Mouse (Mus musculus): Measurements from ENCODE around the gene Etfrf1. TPM values are rescaled to one million over a fixed set of nuclear protein-coding genes. Genes with fewer than 3 reads are reported as not detected.

Gene Etfrf1
- total and polyA plus RNA-seq, 2 experiments from 2014 or later: 18.2 to 26.7 TPM

- Histone ChIP-seq H3K36me3 (ENCODE audit: insufficient read depth) (no peaks in the 10 kb centered on the region), H3K27me3 (ENCODE audit: insufficient read depth, low read length) (no peaks in the 10 kb centered on the region), H3K9ac (no peak overlapping the region), H3K4me2 (ENCODE audit: low read depth) (no peak overlapping the region), H3K4me1 (ENCODE audit: insufficient read depth) (no peaks in the 10 kb centered on the region), H3K9me3 (ENCODE audit: low read length) (no peaks in the 10 kb centered on the region), H3K27ac (ENCODE audit: low read depth, low read length) (no peak overlapping the region), H3K4me3 (ENCODE audit: low read depth, low read length) (no peak overlapping the region)
- no peak for TF ChIP-seq CTCF (IDR thresholded peaks at IDR 0.05; ENCODE audit: low read depth)
- no peak for DNase-seq
- WGBS: 91% methylated on average over 6 of the region's 6 CpGs
- no peak for ATAC-seq
These were observed 6.5 kb upstream of the Etfrf1 start for GRCm38 (mm10) chr6:145204440-145204839.

GRCm38 (mm10) chr6:145205142-145205541 is 5.8 kb upstream of the Etfrf1 start:
- Histone ChIP-seq H3K36me3 (ENCODE audit: insufficient read depth) (no peaks in the 10 kb centered on the region), H3K4me3 (ENCODE audit: low read depth, low read length) (no peak overlapping the region), H3K9me3 (ENCODE audit: low read length) (no peaks in the 10 kb centered on the region), H3K9ac (no peak overlapping the region), H3K4me2 (ENCODE audit: low read depth) (no peak overlapping the region), H3K27me3 (ENCODE audit: insufficient read depth, low read length) (no peaks in the 10 kb centered on the region), H3K4me1 (ENCODE audit: insufficient read depth) (no peaks in the 10 kb centered on the region), H3K27ac (ENCODE audit: low read depth, low read length) (no peak overlapping the region)
- 76% methylated on average over 10 of the region's 10 CpGs for WGBS
- no peak for DNase-seq
- ATAC-seq: no peak
- TF ChIP-seq CTCF (IDR thresholded peaks at IDR 0.05; ENCODE audit: low read depth): no peak

DNA sequence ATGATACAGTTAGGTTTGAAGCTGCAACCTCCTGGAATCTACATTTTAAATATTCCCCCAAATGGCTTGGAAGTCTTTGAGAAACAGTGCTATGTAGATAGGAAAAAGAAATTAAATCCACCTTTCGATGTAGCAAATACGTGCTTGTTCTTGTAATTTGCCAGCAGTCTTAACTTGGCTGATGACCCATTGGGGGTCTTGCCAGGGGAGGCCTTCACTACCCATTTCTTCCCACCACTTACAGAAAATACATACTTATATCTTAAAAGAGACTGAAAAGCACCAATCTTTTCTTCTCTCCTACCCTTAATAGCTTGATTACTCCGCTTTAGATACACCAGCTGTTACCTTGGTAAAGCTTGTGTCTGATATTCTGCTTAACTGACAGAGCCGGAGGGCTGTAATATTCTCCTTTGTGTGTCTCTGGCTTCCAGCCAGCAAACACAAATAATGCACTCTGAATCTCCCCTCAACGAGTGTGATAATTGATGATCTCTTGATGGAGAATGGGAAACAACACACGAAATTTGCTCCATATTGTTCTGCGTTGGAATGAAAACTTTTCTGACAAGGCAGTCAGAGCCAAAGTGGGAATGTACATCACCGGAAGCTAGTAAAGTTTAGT is 766 bp upstream of the Etfrf1 start:
- peaks cover 4% of the 10 kb centered on the region; the same call in 1 of the 2 replicates for H3K4me1 ChIP-seq (ENCODE audit: insufficient read depth)
- H3K4me2 ChIP-seq (ENCODE audit: low read depth): peak overlapping the region; percentile 68
- WGBS: 19% methylated on average over 8 of the region's 8 CpGs
- ATAC-seq (no peak), DNase-seq (no peak)
- no peak for TF ChIP-seq CTCF (IDR thresholded peaks at IDR 0.05; ENCODE audit: low read depth)
- peak overlapping the region; percentile 70 for H3K4me3 ChIP-seq (ENCODE audit: low read depth, low read length)
- H3K27ac ChIP-seq (ENCODE audit: low read depth, low read length): no peak overlapping the region
- no peak overlapping the region for H3K9ac ChIP-seq
- H3K36me3 ChIP-seq (ENCODE audit: insufficient read depth): no peaks in the 10 kb centered on the region
- no peaks in the 10 kb centered on the region for H3K9me3 ChIP-seq (ENCODE audit: low read length)
- no peaks in the 10 kb centered on the region for H3K27me3 ChIP-seq (ENCODE audit: insufficient read depth, low read length)

DNA sequence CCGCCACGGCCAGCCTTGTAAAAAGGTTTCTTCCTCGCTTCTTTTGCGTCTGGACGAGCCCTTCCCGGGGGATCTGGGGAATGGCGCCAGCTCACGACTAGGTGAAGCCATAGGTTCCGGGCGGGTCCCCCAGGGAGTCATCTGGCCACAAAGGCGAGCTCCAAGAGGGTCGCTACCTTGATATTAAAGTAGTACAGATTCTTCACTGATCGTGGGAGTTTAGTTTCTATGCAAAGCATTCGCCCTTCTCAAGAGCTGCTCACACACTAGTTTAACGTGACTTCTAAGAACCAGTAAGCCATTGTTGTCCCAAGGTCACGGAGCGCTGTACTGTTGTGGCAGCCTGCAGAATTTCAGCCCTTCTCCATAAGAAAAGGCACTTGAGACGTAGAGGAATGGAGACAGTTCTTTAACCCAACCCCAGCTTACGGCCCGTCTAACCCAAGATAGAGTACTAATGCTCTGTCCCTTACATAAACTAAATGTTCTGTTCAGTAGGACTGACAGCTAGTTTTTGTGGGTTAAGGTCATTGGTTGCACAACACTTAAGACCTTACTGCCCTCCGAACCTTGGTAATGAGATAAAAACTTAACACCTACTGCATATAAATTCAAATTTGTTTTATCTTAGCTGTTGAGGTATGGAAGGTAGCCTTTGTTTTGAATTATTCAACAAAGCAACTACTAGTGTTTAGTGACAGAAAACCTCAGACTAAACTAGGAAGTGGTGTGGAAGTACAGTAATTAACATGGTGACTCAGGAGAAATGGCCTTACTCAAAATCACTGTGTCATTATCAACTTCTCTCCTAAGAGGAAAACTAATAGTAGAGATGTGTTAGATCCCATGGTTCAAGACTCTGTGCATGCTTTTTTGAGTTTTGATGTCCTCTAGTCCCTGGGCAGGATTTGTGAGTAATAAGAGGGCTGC is 707 bp downstream of the Etfrf1 start:
- DNase-seq (no peak), ATAC-seq (peak; percentile 19)

GRCm38 (mm10) chr6:145213916-145214315 is 3.0 kb downstream of the Etfrf1 start:
- no peaks in the 10 kb centered on the region for H3K9me3 ChIP-seq (ENCODE audit: low read length)
- TF ChIP-seq CTCF (IDR thresholded peaks at IDR 0.05; ENCODE audit: low read depth): no peak
- no peak overlapping the region for H3K27ac ChIP-seq (ENCODE audit: low read depth, low read length)
- H3K4me3 ChIP-seq (ENCODE audit: low read depth, low read length): no peak overlapping the region
- no peak overlapping the region for H3K9ac ChIP-seq
- ATAC-seq: no peak
- H3K4me2 ChIP-seq (ENCODE audit: low read depth): no peak overlapping the region
- WGBS: 90% methylated on average over 2 of the region's 2 CpGs
- no peaks in the 10 kb centered on the region for H3K27me3 ChIP-seq (ENCODE audit: insufficient read depth, low read length)
- peaks cover 6% of the 10 kb centered on the region for H3K36me3 ChIP-seq (ENCODE audit: insufficient read depth)
- H3K4me1 ChIP-seq (ENCODE audit: insufficient read depth): peaks cover 4% of the 10 kb centered on the region; the same call in 1 of the 2 replicates
- no peak for DNase-seq

More for the DNA sequence above, 707 bp downstream of the Etfrf1 start:
- no peaks in the 10 kb centered on the region for H3K36me3 ChIP-seq (ENCODE audit: insufficient read depth)
- peak overlapping the region; percentile 87 for H3K9ac ChIP-seq
- no peak for TF ChIP-seq CTCF (IDR thresholded peaks at IDR 0.05; ENCODE audit: low read depth)
- 4% methylated on average over 21 of the region's 21 CpGs for WGBS
- no peaks in the 10 kb centered on the region for H3K9me3 ChIP-seq (ENCODE audit: low read length)
- H3K4me1 ChIP-seq (ENCODE audit: insufficient read depth): peaks cover 4% of the 10 kb centered on the region; the same call in 1 of the 2 replicates
- no peaks in the 10 kb centered on the region for H3K27me3 ChIP-seq (ENCODE audit: insufficient read depth, low read length)
- peak overlapping the region; percentile 74 for H3K4me2 ChIP-seq (ENCODE audit: low read depth)
- peak overlapping the region; percentile 70 for H3K4me3 ChIP-seq (ENCODE audit: low read depth, low read length)
- H3K27ac ChIP-seq (ENCODE audit: low read depth, low read length): peak overlapping the region; percentile 97

DNA sequence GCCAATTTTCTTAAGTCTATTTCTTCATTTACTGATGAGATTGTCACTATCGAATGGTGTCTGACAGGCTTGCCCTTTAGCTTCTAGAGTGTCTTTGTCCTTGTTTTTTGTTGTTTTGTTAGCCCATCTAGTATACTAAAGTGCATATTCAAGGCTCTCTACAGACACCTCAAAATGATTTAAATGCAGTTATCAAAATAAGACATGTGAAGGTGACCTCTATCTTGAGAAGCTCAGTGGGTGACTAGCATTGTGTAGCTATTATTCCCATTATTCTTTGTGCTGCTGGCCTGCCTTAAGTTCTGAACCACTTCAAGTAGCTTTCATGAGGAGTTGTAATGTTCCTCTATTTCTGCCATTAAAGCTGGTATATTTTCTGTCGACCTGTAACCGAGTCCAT is 4.9 kb downstream of the Etfrf1 start:
- Histone ChIP-seq H3K9me3 (ENCODE audit: low read length) (no peaks in the 10 kb centered on the region), H3K9ac (no peak overlapping the region), H3K27ac (ENCODE audit: low read depth, low read length) (no peak overlapping the region), H3K4me3 (ENCODE audit: low read depth, low read length) (no peak overlapping the region), H3K4me2 (ENCODE audit: low read depth) (no peak overlapping the region), H3K27me3 (ENCODE audit: insufficient read depth, low read length) (no peaks in the 10 kb centered on the region), H3K36me3 (ENCODE audit: insufficient read depth) (peaks cover 15% of the 10 kb centered on the region), H3K4me1 (ENCODE audit: insufficient read depth) (peaks cover 4% of the 10 kb centered on the region; the same call in 1 of the 2 replicates)
- TF ChIP-seq CTCF (IDR thresholded peaks at IDR 0.05; ENCODE audit: low read depth): no peak
- DNase-seq (no peak), ATAC-seq (no peak)
- WGBS: 87% methylated on average over 3 of the region's 3 CpGs

DNA sequence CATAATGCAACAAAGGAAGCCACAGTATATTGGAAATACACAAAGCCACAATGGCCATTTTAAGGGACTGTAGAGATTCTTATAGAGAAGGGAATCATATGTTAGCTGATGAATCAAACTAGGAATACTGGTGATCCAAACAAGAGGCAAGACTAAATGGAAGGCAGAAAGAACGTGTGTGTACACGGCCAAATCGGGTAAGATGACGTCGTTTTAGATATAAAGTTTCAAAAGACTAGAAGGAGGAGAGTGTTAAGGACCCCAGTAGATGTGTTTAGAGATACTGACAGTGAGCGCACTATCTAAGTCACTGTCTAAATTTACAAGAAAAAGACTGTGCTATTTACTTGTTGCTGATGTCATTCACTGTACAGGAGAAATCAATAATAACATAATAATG is 13.3 kb downstream of the Etfrf1 start:
- Histone ChIP-seq H3K9me3 (ENCODE audit: low read length) (no peaks in the 10 kb centered on the region), H3K9ac (no peak overlapping the region), H3K36me3 (ENCODE audit: insufficient read depth) (peaks cover 8% of the 10 kb centered on the region), H3K4me1 (ENCODE audit: insufficient read depth) (no peaks in the 10 kb centered on the region), H3K27me3 (ENCODE audit: insufficient read depth, low read length) (no peaks in the 10 kb centered on the region), H3K4me2 (ENCODE audit: low read depth) (no peak overlapping the region), H3K4me3 (ENCODE audit: low read depth, low read length) (no peak overlapping the region), H3K27ac (ENCODE audit: low read depth, low read length) (no peak overlapping the region)
- ATAC-seq (no peak), DNase-seq (no peak)
- TF ChIP-seq CTCF (IDR thresholded peaks at IDR 0.05; ENCODE audit: low read depth): no peak
- 83% methylated on average over 6 of the region's 6 CpGs for WGBS

All from forebrain, postnatal 0 days (tissue).